Mouse (Mus musculus) cerebellum, adult 9-10 months (tissue): ENCODE data around the gene Stac2.

Experiments used
- DNase-seq: peaks from one replicate; pipeline ENCODE4 v3.0.0; 2022

Gene Stac2

GRCm38 (mm10) chr11:98052989-98053834 is at the start of gene Stac2:
Gene Stac2 (minus strand): TSS chr11:98053462.
- peak; percentile 84 for DNase-seq

GRCm38 (mm10) chr11:98101332-98101731 is 48.1 kb upstream of the Stac2 start:
- DNase-seq, result no peak

DNA sequence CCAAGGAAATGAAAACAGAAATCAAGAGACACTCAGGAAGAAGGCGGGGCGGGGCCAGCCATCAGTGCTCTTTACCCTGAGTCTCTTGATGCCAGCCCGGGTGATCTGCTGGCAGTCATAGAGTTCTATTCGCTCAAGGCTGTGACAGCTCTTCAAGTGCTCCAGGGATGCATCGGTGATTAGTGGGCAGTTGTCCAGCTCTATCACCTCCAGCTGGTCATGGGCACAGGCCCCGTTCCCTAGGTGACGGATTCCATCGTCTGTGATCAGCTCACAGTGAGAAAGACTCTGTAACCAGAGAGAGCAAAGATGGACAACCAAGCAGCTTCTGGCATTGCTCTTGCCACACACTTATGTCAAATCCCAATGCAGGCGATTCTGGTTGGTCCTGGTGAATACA is 37.3 kb upstream of the Stac2 start:
- DNase-seq, result no peak

- no peak for DNase-seq
These were observed 35.0 kb upstream of the Stac2 start for GRCm38 (mm10) chr11:98088224-98088623.

DNA sequence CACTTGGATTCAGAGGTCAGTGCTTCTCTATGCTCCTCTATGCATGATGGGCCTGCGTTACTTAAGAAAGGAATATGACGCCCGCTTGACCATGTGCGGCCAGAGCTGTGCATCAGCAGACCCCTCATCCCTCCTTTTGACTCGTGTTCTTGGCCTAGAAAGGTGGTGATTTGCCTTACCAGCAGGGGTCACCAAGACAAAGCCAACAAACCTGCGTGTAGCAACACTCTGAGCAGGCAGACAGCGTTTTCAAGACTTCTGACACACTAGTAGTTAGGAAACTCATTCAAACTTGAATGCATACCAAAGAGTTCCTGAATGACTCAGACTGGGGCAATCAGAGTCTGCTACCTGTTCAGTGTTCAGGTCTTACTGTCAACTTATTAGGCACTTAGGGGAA is 33.3 kb upstream of the Stac2 start:
- no peak for DNase-seq

DNA sequence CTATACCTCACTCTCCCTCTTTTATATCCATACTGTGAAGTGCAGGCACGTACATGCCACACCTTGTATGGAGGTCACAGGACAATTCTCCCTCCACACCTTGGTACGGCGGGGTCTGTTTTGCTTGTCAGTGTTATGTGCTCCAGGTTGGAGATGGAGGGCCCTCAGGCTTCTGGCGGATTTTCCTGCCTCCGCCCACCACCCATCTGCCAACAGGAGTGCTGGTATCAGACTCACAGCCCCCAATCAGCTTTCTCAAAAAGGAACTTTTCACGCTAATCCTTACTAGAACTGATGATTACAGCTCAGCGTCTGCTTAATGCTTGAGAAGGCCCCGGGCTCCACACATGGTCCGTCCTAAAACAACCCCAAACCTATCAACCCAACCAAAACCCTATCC is 32.9 kb upstream of the Stac2 start:
- no peak for DNase-seq

- DNase-seq, result no peak
These were observed 29.5 kb upstream of the Stac2 start for GRCm38 (mm10) chr11:98082745-98083144.

DNA sequence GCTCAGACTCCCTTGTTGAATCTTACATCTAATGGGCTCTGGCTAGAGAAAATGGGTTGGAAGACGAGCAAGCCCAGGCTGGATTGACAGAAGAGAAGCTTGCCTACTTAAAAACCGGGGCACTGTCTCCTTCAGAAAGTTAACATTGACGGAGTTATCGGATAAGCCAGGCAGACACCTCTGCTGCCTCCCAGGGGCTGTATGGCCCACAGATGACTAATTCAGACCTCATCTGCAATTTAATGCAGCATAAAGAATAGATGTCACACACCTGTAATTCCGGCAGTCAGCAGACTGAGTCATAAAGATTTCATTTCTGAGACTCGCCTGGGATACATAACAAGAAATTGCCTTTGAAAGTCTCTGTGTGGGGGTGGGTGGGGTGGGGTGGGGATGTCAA is 27.2 kb upstream of the Stac2 start:
- DNase-seq, result no peak

DNA sequence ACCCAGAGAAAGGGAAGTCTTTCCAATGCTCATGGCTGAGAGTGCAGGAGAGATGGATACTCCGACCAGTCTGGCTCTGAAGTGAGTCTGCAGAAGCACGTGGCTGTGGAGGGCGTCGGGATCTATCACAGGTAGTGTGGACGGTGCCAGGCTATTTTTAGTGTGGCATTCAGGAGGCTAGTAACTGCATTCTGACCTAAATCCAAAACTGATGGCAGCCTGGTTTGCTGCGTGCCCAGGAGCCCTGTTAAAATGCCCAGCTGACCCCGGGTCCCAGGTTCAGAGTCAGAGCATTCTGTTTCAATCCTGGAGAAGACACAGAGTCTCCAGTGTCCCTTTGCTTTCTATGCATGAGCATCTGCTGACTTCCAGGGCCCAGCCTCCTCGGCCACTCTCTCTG is 23.8 kb upstream of the Stac2 start:
- DNase-seq, result no peak

DNA sequence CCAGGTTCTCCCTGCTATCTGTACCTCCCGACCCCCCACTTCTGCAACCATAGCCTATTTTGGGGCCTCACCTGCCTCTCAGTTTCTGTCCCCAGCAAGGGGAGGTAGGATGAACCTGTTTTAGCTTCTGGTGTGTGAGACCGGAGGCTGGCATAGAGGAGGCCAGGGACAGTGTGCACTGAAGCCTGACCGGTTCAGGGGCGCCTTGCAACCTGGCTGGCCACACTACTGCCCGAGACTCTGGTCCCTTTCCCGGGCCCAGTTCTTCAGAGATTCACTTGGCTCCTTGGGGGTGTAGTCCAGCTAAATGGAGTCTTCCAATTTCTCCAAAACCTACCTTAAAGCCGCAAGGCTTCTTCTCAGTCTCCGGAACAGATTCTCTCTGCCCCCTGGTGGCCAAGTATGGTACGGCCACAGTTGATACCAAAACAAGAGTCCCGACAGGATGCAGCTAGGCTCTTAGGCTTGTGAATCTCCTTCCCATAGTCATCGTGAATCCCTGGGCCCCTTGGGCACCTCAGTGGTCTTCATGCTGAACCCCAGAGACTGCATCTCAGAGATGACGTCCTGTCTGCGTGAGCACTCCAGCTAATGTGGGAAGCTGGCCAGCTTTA is 22.0 kb upstream of the Stac2 start:
- DNase-seq, result peak; percentile 96

DNA sequence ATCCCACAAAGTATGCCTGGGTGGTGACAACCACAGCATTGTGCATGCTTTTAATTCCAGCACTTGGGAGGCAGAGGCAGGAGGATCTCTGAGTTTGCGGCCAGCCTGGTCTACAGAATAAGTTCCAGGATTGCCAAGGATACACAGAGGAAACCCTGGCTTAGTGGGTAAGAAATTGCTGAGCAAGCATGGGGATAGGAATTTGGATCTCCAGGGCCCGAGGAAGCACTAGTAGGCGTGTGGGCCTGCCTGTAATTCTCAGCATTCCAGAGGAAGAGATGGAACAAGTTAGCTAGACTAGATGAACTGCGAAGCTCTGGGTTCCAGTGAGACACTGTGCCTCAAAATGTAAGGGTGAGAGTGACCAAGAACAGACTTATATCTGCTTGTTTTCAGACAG is 20.2 kb upstream of the Stac2 start:
- DNase-seq, result no peak

GRCm38 (mm10) chr11:98067255-98067654 is 14.0 kb upstream of the Stac2 start:
- DNase-seq, result no peak

GRCm38 (mm10) chr11:98066201-98066600 is 12.9 kb upstream of the Stac2 start:
- DNase-seq, result no peak

DNA sequence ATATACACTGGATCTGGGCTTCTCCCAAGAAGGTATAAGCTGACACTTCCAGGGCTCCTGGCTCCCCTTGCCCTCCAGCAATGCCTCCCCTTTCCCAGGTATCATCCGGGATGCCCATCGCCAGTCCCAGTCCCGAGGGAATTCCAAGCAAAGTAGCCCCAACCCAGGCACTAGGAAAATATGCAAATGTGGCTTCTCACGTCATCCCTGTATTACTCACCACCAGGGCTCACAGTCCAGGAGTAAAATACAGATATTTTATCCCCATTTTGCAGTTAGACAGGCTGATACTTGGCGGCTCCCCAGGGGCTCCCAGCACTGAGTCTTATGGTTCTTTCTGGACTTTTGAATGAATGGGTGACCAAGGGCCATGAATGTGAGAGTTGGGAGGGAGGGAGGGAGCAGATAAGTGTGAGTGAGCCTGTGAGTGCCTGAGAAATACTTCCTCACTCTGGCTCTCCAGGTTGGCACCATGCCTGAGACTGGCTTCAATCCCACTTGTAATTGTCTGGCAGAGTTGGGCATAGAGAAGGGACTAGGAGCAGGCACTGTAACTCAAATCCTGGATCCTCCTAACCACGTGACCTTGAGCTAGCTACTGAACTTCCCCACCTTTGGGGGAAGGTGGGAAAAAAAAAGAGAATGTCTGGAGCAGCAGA is 8.8 kb upstream of the Stac2 start:
- peak; percentile 43 for DNase-seq

DNA sequence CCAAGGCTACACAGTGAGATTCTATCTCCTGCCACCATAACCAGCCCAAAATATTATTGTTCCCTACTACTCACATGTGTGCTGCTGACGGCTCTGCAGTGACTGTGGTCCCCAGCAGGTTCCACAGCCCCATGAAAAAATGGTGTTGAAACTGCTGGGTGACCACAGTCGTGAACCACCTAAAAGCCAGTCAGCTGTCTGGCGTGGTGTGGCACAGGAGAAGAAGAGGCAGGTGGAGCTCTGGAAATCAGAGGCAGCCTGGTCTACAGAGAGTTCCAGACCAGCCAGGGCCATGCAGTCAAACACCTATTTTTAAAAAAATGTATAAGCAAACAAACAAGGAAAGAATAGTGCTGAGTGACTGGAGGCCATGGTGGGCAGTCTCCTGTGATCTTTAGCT is 8.2 kb upstream of the Stac2 start:
- DNase-seq, result no peak

DNA sequence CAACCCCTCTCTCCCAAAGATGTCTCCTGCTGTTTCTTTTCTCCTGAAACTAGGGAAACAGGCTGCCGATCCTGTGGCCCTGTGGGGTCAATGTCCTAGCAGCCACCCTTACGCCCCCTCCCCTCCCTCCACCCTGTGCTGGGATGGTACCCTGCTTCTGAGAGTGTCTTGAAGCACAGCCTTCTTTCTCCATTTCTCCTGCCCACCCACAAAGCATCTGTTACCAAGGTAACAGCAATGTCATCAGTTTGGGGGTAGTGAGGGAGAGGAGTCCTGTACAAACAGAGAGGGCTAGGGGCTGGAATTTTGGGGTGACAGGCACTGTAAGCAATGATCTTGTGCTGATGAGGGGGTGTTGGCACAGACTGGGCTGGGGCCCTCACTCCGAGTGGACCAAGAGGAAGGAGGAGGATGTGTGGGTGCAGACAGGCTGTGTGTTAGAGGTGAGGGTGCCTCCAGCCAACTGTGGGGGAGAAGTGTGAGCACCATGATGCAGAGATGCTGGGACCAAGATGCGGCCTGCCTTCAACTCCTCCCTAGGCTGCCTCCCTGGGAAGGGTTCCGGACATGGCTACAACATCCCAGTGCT is 6.9 kb upstream of the Stac2 start:
- no peak for DNase-seq

- peak; percentile 39 for DNase-seq
These were observed 6.4 kb upstream of the Stac2 start for GRCm38 (mm10) chr11:98059662-98060061.

DNA sequence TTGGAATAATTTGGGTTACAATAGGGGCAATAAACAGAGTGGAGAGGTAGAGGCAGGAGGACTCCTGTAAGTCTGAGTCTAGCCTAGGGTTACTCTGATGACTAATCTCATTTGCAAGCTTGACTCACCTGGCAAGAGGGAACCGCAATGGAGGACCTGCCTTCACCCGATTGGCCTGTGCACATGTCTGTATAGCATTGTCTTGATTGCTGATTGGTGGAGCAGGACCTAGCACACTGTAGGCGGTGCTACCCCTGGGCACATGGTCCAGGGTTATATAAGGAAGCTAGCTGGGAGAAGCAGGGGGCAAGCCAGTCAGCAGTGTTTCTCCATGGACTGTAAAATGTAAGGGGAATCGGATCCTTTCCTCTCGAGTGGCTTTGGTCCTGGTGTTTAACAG is 4.7 kb upstream of the Stac2 start:
- no peak for DNase-seq

- DNase-seq, result no peak
These were observed 4.2 kb upstream of the Stac2 start for GRCm38 (mm10) chr11:98057466-98057865.

DNA sequence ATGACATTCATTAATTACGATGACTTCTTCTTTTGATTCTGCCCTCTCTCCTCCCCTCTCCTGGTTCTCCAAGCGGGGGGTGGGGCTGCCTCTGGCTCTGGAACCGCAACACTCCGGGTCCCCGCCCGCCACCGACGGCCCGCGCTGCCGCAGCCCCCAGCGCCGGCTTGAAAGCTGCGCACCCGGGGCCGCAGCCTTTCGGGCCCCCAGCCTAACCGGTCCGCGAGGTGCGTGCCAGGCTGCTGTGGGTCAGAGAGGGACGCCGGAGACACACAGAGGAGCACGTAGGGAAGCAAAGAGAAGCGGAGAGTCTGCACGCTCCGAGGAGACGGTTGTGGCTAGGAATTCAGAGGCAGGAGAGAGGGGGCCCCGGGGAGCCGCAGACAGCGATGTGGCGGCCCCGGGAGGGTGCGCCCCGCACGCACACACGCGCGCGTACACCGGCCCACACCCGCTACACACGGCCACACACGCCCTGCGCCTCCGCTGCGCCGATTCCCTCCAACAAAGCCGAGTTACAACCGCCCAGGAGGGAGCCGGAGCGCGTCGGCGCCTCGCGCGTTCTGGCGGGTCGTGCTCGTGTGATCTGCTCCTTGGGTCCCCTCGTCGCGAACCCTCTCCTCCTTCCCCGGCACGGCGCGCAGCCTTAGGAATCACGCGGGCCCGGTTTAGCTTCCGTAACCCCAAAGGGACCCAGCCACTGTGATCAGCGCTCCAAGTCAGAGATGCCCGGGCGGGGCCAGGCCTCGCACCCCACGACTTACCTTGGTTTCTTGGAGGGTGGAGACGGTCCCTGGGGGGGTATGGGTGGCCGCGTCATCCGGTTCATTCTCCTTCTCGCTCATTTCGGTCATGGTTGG is 903 bp downstream of the Stac2 start:
- no peak for DNase-seq

GRCm38 (mm10) chr11:98051611-98052128 is 1.6 kb downstream of the Stac2 start:
- no peak for DNase-seq

DNA sequence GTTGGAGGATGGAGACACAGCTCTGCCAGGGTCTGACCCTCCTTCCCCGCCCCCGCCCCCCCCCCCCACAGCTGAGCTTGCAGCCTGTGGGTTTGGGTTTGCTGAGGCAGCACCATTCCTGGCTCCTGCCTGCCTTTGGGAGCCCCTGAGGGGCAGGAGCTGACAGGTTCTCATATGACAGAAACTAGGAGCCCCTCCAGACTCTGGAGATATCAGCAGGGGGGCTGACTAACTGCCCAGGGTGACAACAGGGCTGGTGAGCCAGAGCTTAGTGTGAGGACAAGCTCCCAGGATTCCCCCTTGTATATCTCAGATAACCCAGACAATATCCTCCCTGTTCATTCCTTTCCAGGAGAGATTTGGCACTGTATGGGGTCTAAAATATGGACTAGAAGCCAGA is 2.3 kb downstream of the Stac2 start:
- DNase-seq, result no peak

DNA sequence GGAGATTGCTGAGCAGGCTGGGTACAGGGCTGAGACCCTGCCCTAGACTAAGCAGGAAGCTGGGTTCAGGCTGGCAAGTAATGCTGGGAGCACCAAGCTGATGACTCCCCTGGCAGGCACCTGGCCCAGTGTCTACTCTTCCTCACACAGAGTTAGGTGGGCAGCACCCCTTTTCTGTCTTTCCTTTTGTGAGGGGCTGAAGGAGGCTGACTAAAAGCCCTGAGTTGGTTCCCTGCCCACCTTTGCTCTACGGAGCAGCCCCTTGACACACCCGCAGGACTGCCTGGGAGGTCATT is 2.8 kb downstream of the Stac2 start:
- no peak for DNase-seq
